Mouse (Mus musculus): ENCODE data around the gene Cdk18. TPM values are rescaled to one million over a fixed set of nuclear protein-coding genes. Genes with fewer than 3 reads are reported as not detected.
A peak's percentile ranks its signal among the peaks of the same experiment; 100 is the strongest.

Cdk18 gene
- total and polyA plus RNA-seq, 3 experiments = 0.02 to 0.33 TPM; not detected in 1

DNA sequence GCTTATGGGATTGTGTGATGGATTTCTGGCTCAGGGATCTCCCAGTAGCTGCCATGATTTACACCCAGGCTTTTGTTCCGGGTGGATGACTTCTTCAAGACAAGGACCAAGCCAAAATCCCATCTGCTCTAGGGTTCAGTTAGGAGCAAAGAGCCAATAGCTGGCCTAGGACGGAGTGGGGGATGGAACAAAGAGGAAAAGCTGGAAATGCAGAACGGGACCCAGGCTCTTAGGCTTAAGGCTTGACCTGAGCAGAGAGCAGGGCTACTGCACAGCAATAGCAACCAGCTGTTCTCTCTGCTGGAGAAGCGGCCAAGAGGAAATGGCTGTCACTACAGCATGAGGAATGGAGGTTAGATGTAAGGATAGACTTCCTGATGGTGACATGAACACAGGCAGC, 14.2 kb downstream of the Cdk18 start:
- no peak for ATAC-seq (ENCODE audit: extremely low read depth, insufficient number of reproducible peaks, low FRiP score, poor library complexity, severe bottlenecking)
- Histone ChIP-seq H3K36me3 (replicated peaks) (no peaks in the 10 kb centered on the region), H3K27me3 (ENCODE audit: insufficient read depth, low read length) (peaks cover 47% of the 10 kb centered on the region), H3K9me3 (replicated peaks) (no peaks in the 10 kb centered on the region), H3K4me1 (ENCODE audit: insufficient read depth, low read depth, low read length) (peaks cover 7% of the 10 kb centered on the region), H3K4me3 (ENCODE audit: low read depth, low read length) (no peak overlapping the region)
- TF ChIP-seq CTCF (IDR thresholded peaks at IDR 0.05; ENCODE audit: low read depth, low read length) (no peak), POLR2AphosphoS5 (IDR thresholded peaks at IDR 0.05; ENCODE audit: insufficient replicate concordance, low read depth, low read length) (no peak), GATA1 (IDR thresholded peaks at IDR 0.05; ENCODE audit: borderline replicate concordance, low read length) (no peak), TAL1 (conservative IDR thresholded peaks at IDR 0.05; ENCODE audit: low read depth, low read length) (no peak), GATA2 (IDR thresholded peaks at IDR 0.05; ENCODE audit: borderline replicate concordance, low read depth, low read length) (no peak)
- no peak for DNase-seq (ENCODE audit: low spot score)

DNA sequence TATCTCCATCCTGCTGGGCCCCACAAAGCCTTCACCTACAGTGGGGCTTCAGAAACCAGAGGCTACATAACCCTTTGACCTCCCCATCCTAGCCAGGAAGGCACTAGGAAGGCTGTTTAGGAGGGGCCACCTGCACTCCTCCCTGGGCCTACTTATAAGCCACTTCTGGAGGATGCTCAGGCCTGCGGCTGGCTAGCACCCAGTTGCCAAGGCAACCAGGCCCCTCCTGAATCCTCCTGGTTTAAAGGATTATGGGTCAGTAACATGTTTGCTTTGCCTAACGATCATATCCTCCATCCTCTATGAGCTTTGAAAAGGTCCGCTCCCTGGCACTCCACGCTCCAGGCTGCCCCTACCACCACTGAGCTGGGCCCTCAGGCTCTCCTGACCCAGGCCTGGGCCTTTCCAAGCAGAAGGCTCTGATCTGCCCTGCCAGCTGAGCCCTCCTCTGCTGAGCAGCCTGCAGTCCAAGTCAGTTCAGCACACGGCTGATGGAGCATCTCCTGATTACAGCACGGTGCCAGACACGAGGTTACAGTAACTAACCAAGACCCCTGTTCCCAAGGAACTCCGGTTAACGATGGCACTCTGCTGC, 16.0 kb downstream of the Cdk18 start:
- H3K9me3 ChIP-seq (replicated peaks) = no peaks in the 10 kb centered on the region
- H3K4me3 ChIP-seq (ENCODE audit: low read depth, low read length) = no peak overlapping the region
- no peaks in the 10 kb centered on the region for H3K36me3 ChIP-seq (replicated peaks)
- TF ChIP-seq GATA1 (IDR thresholded peaks at IDR 0.05; ENCODE audit: borderline replicate concordance, low read length) (no peak), POLR2AphosphoS5 (IDR thresholded peaks at IDR 0.05; ENCODE audit: insufficient replicate concordance, low read depth, low read length) (no peak), TAL1 (conservative IDR thresholded peaks at IDR 0.05; ENCODE audit: low read depth, low read length) (no peak), GATA2 (IDR thresholded peaks at IDR 0.05; ENCODE audit: borderline replicate concordance, low read depth, low read length) (no peak), CTCF (IDR thresholded peaks at IDR 0.05; ENCODE audit: low read depth, low read length) (no peak)
- DNase-seq (ENCODE audit: low spot score) (no peak), ATAC-seq (ENCODE audit: extremely low read depth, insufficient number of reproducible peaks, low FRiP score, poor library complexity, severe bottlenecking) (no peak)
- peaks cover 7% of the 10 kb centered on the region for H3K4me1 ChIP-seq (ENCODE audit: insufficient read depth, low read depth, low read length)
- peaks cover 47% of the 10 kb centered on the region for H3K27me3 ChIP-seq (ENCODE audit: insufficient read depth, low read length)

DNA sequence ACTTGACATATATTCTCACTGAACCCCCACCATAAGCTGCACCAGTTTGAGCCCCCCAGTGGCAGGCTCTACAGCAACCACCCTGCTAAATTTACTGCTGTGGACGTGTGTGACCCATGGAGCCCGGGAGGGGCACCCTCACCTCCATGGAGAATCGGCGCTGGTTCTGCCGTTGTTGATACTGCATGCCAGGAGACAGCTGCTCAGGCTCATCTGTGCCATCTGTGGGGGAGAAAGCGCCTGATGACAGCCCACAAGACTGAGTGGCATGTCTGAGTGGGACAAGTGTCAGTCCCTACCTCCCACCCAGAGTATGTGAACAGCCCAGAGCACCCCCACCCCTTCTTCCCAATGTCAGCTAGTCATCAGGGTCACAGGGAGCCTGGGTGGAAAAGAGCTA, 17.6 kb downstream of the Cdk18 start:
- Histone ChIP-seq H3K27me3 (ENCODE audit: insufficient read depth, low read length) (peaks cover 49% of the 10 kb centered on the region), H3K4me3 (ENCODE audit: low read depth, low read length) (no peak overlapping the region), H3K9me3 (replicated peaks) (no peaks in the 10 kb centered on the region), H3K4me1 (ENCODE audit: insufficient read depth, low read depth, low read length) (peaks cover 8% of the 10 kb centered on the region), H3K36me3 (replicated peaks) (no peaks in the 10 kb centered on the region)
- no peak for TF ChIP-seq GATA1 (IDR thresholded peaks at IDR 0.05; ENCODE audit: borderline replicate concordance, low read length)
- no peak for TF ChIP-seq CTCF (IDR thresholded peaks at IDR 0.05; ENCODE audit: low read depth, low read length)
- TF ChIP-seq POLR2AphosphoS5 (IDR thresholded peaks at IDR 0.05; ENCODE audit: insufficient replicate concordance, low read depth, low read length) = no peak
- TF ChIP-seq TAL1 (conservative IDR thresholded peaks at IDR 0.05; ENCODE audit: low read depth, low read length) = no peak
- TF ChIP-seq GATA2 (IDR thresholded peaks at IDR 0.05; ENCODE audit: borderline replicate concordance, low read depth, low read length) = no peak
- DNase-seq (ENCODE audit: low spot score) = no peak
- no peak for ATAC-seq (ENCODE audit: extremely low read depth, insufficient number of reproducible peaks, low FRiP score, poor library complexity, severe bottlenecking)

DNA sequence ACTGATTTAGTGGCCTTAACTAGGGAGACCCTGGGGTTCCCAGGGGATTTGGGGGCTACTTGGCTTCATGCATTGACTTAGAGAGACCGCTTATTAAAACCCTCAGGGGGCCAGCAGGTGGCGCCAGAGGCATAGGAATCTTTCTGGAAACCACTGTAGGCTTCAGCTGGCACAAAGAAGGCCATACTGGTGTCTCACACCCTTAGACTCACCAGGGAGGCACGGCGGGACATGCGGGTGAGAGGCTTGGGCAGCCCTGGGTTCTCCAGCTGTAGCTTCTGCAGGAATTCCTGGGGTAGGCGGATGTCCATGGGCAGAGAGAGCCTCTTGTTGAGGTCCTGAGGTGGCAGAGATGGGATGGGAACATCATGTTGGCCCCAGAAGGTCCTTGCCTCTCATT, 18.2 kb downstream of the Cdk18 start:
- H3K9me3 ChIP-seq (replicated peaks) = no peaks in the 10 kb centered on the region
- no peak overlapping the region for H3K4me3 ChIP-seq (ENCODE audit: low read depth, low read length)
- peaks cover 12% of the 10 kb centered on the region for H3K4me1 ChIP-seq (ENCODE audit: insufficient read depth, low read depth, low read length)
- DNase-seq (ENCODE audit: low spot score) = peak; percentile 52
- ATAC-seq (ENCODE audit: extremely low read depth, insufficient number of reproducible peaks, low FRiP score, poor library complexity, severe bottlenecking) = no peak
- peaks cover 48% of the 10 kb centered on the region for H3K27me3 ChIP-seq (ENCODE audit: insufficient read depth, low read length)
- no peaks in the 10 kb centered on the region for H3K36me3 ChIP-seq (replicated peaks)
- TF ChIP-seq TAL1 (conservative IDR thresholded peaks at IDR 0.05; ENCODE audit: low read depth, low read length) = no peak
- no peak for TF ChIP-seq POLR2AphosphoS5 (IDR thresholded peaks at IDR 0.05; ENCODE audit: insufficient replicate concordance, low read depth, low read length)
- no peak for TF ChIP-seq GATA2 (IDR thresholded peaks at IDR 0.05; ENCODE audit: borderline replicate concordance, low read depth, low read length)
- no peak; the same call in 1 of the 2 replicates for TF ChIP-seq CTCF (IDR thresholded peaks at IDR 0.05; ENCODE audit: low read depth, low read length)
- no peak for TF ChIP-seq GATA1 (IDR thresholded peaks at IDR 0.05; ENCODE audit: borderline replicate concordance, low read length)

DNA sequence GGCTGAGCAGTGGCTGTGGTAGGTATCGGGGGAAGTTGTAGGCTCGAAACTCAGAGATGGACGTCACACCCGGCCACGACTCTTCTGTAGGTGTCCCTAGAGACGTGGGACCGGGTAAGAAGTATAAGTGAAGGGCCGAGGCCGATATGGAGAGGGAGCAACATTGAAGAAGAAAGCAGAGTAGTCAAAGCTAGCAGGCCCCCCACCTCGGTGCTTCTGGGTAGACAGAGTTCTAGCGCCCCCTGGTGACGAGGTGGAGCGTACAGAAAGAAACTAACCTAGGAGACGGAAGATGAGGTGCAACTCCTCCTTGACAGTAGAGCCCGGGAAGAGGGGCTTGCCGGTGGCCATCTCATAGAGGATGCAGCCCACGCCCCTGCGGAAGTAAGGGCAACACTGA, 22.9 kb downstream of the Cdk18 start:
- H3K9me3 ChIP-seq (replicated peaks) = no peaks in the 10 kb centered on the region
- H3K27me3 ChIP-seq (ENCODE audit: insufficient read depth, low read length) = peaks cover 30% of the 10 kb centered on the region
- peaks cover 6% of the 10 kb centered on the region for H3K4me1 ChIP-seq (ENCODE audit: insufficient read depth, low read depth, low read length)
- H3K36me3 ChIP-seq (replicated peaks) = no peaks in the 10 kb centered on the region
- TF ChIP-seq GATA1 (IDR thresholded peaks at IDR 0.05; ENCODE audit: borderline replicate concordance, low read length) (no peak), CTCF (IDR thresholded peaks at IDR 0.05; ENCODE audit: low read depth, low read length) (peak; percentile 45)
- no peak for ATAC-seq (ENCODE audit: extremely low read depth, insufficient number of reproducible peaks, low FRiP score, poor library complexity, severe bottlenecking)
- peak; percentile 73 for DNase-seq (ENCODE audit: low spot score)
- no peak overlapping the region for H3K4me3 ChIP-seq (ENCODE audit: low read depth, low read length)

DNA sequence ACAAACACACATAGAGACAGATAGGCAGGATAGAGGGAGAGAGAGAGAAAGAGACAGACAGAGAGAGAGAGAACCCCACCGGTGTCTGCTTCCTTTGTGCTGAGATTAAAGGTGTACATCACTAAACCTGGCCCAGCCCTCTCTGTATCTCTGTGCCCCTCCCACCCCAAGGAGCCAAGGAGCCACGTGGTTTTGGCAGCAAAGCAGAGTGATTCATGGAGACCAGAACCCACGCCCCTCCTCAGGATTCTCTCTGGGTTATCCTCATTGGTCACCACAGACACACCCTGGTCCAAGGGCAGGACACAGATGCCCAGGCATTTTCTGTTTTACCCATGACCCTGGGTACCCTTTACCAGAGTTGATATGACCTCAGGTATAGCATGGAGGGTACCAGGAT, 26.4 kb downstream of the Cdk18 start:
- DNase-seq (ENCODE audit: low spot score) = no peak
- Histone ChIP-seq H3K9me3 (replicated peaks) (no peaks in the 10 kb centered on the region), H3K27me3 (ENCODE audit: insufficient read depth, low read length) (peaks cover 30% of the 10 kb centered on the region), H3K4me3 (ENCODE audit: low read depth, low read length) (no peak overlapping the region), H3K36me3 (replicated peaks) (no peaks in the 10 kb centered on the region), H3K4me1 (ENCODE audit: insufficient read depth, low read depth, low read length) (peaks cover 6% of the 10 kb centered on the region)
- no peak for ATAC-seq (ENCODE audit: extremely low read depth, insufficient number of reproducible peaks, low FRiP score, poor library complexity, severe bottlenecking)
- TF ChIP-seq GATA2 (IDR thresholded peaks at IDR 0.05; ENCODE audit: borderline replicate concordance, low read depth, low read length) (no peak), CTCF (IDR thresholded peaks at IDR 0.05; ENCODE audit: low read depth, low read length) (no peak), TAL1 (conservative IDR thresholded peaks at IDR 0.05; ENCODE audit: low read depth, low read length) (no peak), GATA1 (IDR thresholded peaks at IDR 0.05; ENCODE audit: borderline replicate concordance, low read length) (no peak), POLR2AphosphoS5 (IDR thresholded peaks at IDR 0.05; ENCODE audit: insufficient replicate concordance, low read depth, low read length) (no peak)

Measured in G1E (cell line).